Mouse (Mus musculus): Measurements from ENCODE around the gene Hs6st1.

- TF ChIP-seq CTCF (IDR thresholded peaks at IDR 0.05; ENCODE audit: low read depth) (no peak), EP300 (IDR thresholded peaks at IDR 0.05; ENCODE audit: low read depth) (no peak)
Measured at GRCm38 (mm10) chr1:36082184-36082583, 14.0 kb downstream of the Hs6st1 start.

All from heart, postnatal 0 days (tissue).